Mouse (Mus musculus) stomach, postnatal 0 days (tissue): ENCODE results near the gene Ndufv3.

Experiments
- CTCF ChIP-seq: IDR thresholded peaks from 2 replicates; pipeline ENCODE4 v1.5.1; 2016; ENCODE audit warnings: antibody characterized with exemption, low read depth, mild to moderate bottlenecking, moderate library complexity
- EP300 ChIP-seq: optimal IDR thresholded peaks from 2 replicates; pipeline ENCODE3; 2016; ENCODE audit warnings: antibody characterized with exemption

- TF ChIP-seq CTCF (no peak), EP300 (no peak)
Measured at GRCm38 (mm10) chr17:31525114-31525513, 5.2 kb downstream of the Ndufv3 start.
